Mouse (Mus musculus): Measurements from ENCODE around the gene Slc1a7. TPM values are rescaled to one million over a fixed set of nuclear protein-coding genes. Genes with fewer than 3 reads are reported as not detected.
A peak's percentile ranks its signal among the peaks of the same experiment; 100 is the strongest.

The Slc1a7 gene
- not detected in 2 replicates for total RNA-seq (2014; fragmentation: Nextera tagmentation)
- not detected in 2 replicates for total RNA-seq (2017)

DNA sequence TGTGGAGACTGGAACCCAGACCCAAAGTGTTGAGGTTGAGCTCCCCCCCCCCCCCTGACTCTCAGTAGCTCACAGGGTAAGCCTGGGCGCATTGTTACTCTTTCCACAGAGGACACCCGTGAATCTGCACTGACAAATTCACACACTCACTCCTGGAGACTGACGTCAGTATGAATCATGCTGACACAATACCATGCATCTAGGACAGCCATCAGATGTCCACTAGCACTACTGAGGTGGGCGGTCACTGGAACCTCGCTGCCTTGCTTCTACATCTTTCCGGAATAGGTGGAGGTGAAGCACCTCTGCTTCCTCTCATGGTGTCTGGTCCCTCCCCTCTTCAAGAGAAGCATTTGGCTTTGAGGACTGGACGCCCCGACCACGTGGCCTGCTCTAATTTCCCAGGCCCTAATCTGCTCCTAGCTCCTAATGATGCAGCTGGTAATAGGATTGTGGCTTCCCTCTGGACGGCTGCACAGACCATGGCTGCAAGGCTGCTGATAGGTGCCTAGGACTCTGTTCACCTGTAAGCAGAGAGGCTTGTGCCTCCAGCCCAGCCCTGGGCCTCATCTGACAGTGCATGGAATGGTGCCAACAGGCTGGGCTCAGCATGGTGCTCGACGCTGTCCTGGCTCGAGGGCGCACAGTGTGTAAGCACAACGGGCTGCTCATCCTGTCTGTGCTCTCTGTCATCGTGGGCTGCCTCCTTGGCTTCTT lies at the start of gene Slc1a7:
Slc1a7 (plus strand) TSS at position 367 of the 717 bp plus-strand sequence.
- no peak for ATAC-seq (replicated peaks; ENCODE audit: poor library complexity, severe bottlenecking)

DNA sequence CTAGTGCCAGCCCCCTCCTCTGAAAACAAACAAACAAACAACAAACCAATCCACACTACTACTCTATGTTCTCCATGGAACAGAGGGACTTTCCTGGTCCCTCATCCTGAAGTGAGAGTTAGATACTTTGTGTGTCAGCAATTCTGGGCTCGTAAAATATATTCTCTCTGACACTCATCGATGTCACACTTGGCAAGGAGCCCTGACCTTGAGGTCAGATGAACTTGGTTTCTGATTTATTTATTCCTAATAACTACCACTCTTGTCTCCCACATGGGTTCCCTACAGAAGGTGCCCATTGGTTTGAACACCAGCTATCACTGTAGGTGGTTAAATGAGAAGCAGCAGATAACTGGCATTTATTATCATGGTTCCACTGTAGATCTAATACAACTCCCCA lies 47.8 kb upstream of the Slc1a7 start:
- ATAC-seq (replicated peaks; ENCODE audit: poor library complexity, severe bottlenecking), result no peak

DNA sequence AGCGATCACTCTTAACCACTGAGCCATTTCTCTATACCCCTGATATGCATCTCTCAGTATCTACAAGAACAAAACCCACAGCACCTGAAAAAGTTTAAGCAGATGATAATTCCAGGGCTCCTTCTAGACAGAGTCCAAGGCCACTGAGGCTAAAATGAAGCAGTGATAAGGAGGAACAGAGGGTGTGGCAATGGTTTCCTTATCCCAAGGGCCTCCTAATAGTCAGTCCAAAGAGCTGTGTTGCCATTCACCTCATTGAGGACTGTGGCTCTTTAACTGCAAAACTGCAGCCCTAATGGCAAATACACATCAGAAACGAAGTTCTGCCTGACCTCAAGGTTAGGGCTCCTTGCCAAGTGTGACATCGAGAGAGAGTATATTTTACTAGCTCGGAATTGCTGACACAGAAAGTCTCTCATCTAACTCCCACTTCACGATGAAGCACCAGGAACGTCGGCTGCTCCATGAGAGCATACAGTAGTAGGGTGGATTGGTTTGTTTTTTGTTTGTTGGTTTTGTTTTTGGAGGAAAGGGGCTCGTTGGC lies 46.9 kb upstream of the Slc1a7 start:
- no peak for ATAC-seq (replicated peaks; ENCODE audit: poor library complexity, severe bottlenecking)

DNA sequence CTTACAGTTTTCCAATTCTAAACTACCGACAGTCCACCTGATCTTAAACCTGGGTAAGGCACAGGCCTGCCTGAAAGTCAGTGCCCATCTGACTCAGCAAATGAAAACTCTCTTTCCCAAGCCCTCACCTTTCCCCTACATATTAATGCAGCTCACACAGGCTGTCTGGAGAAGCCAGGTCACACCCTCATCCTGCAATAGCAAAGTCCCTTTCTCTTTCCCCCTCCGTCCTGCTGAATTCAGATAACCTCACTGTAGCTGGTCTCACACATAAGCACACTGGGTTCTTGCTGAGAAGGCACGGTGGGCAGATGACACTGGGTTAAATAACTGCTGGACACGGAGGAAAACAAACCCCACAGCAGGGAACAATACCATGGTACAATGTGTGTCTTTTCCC lies 46.2 kb upstream of the Slc1a7 start:
- ATAC-seq (replicated peaks; ENCODE audit: poor library complexity, severe bottlenecking), result no peak

DNA sequence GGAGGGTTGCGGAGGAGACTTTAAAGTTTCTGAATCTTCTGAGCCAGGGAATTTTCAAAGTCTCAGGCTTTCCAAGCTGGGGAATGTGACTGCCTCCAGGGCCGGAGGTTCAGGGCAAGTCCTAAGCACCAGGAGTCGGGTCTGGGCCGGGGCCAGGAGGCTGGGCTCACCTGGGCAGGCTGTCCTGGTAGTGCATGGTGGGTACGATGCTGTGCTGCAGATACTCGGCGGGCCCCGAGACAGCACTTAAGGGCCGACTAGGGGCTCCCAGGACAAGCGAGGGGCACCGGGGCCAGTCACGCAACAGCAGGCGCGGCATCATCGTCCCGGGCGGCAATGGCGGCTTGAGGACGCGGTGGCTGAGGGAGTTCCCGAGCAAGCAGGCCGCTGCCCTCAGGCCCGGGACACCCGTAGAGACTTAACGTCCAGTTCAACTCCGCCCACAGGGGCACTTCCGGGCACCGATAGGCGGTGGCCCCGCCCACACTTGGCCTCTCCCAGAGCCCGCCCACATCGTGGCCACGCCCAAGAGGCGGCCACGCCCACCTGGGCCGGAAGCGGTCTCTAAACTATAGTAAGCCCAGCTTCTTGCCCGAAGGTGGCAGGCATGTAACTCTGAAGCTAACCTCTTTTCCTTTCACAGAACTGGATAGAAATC lies 44.9 kb upstream of the Slc1a7 start, which contains the start of gene Cpt2:
Cpt2 (minus strand) TSS at position 466 of the 658 bp plus-strand sequence.
- peak; percentile 99 for ATAC-seq (replicated peaks; ENCODE audit: poor library complexity, severe bottlenecking)

DNA sequence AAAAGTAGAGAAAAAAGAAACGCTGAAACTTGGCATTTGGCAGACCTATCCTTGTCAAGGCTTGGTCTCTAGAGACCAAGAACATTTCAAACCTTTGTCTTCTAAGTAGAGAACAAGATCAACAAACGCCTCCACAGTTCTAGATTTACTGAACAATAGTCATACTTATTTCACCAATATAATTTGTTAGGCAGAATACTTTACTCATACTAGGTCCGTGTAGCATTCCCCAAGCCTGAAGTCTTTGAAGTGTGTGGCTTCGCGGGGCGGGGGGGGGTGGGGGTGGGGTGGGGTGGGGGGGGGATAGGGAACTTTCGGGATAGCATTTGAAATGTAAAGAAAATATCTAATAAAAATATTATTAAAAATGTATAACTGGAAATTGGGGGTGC lies 44.3 kb upstream of the Slc1a7 start:
- no peak for ATAC-seq (replicated peaks; ENCODE audit: poor library complexity, severe bottlenecking)

DNA sequence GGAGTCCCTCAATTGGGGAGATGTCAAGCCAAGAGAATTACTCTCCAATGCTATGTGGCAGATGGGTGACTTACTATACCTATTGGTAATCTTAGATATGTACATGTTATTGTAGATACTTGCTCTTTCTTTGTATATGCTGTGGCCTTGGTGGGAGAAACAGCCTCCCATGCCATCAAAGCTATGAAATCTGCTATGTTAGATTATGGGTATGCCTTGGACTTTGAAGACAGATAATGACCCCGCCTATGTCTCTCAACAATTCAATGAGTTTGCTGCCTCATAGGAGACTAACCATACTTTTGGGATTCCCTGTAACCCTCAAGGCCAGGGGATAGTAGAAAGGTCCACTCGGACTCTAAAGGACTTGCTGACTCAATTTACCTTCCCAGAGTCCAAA lies 39.9 kb upstream of the Slc1a7 start:
- ATAC-seq (replicated peaks; ENCODE audit: poor library complexity, severe bottlenecking), result no peak

DNA sequence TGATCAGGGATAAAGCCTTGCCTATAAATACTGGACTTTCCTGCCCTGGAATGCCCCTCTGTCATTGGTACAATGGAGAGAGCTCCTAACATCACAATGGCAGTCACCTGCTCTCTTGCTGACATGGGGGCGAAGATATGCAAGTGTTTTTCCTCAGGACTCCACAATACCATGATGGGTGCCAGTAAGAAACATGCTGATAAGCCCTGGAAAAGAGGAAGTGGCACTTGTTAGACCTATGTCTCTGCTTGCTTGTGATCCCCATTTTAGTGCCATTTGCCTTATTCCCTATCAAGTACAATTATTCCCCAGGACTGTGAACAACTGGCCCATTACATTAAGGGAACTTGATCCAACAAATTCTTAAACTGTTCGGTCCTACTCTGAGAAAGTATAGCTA lies 39.4 kb upstream of the Slc1a7 start:
- ATAC-seq (replicated peaks; ENCODE audit: poor library complexity, severe bottlenecking), result peak; percentile 52

DNA sequence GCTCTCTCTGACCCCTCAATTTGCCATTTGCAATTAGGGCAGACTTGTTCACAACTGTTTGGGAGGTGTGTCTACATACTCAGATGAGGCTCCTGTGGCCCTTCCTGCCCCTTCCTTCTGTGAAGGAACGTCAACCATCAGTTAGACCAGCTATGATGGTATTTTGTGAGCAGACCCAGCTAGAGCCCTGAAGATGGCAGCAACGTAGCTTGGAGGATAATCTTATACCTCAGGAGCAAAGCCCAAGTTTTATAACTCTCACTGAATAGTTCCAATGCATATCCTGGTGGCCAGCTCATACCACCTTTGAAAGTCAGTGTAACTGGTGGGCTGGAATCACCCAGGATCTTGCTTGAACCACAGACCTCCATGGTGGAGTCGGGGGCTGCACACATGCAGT lies 36.7 kb upstream of the Slc1a7 start:
- ATAC-seq (replicated peaks; ENCODE audit: poor library complexity, severe bottlenecking), result no peak

DNA sequence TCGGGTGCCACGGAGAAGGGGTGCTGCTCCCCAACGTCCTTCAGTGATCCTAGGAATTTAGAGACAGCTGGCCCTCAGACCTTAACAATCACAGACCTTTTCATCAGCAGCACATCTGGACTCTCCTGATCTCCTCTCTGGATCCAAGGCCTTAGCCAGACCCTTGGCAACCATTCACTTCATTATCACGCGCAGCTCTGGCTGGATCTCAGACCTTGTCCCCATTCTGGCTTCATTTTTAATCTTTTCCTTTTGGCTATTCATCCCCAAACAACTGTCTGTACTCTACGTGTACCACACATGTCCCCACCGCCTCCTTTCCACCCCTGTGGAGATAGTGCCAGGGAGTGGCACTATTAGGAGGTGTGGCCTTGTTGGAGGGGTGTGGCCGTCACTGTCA lies 34.9 kb upstream of the Slc1a7 start:
- no peak for ATAC-seq (replicated peaks; ENCODE audit: poor library complexity, severe bottlenecking)

DNA sequence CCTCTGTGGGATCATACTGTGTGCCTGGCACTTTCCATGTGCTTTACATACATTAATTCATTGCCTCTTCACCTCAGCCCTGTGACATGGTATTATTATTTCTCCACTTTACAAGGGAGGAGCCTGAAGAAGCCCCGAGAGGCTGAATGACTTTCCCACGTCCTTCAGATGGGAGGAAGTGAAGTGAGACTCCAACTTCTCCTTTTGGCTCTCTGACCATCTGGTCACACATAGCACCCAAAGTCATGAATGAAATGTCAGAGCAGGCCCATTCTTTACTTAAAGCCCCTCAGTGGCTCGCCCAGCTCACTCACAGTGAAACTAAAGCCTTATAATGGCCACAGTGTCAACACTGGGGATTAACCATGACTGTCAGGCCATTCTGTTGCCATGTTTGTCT lies 32.9 kb upstream of the Slc1a7 start:
- peak; percentile 89 for ATAC-seq (replicated peaks; ENCODE audit: poor library complexity, severe bottlenecking)

DNA sequence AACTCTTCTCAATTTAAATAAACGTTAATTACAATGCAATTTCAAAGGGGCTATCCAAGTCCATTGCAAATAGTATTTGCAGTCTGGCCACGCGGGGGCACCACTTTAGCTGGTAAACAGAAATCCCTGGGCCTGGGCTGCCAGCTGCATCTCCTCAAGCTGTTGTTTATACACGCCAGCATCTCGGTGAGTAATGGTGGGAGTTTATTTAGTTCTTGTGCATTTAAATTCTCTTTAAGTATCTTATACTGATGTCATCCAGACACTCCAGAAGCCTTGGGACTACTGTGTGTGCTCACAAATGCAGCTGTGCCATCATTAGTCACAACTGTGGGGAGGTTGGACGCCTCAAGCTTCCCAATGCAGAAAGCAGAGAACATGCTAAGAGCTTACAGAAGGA lies 30.8 kb upstream of the Slc1a7 start:
- ATAC-seq (replicated peaks; ENCODE audit: poor library complexity, severe bottlenecking), result no peak

DNA sequence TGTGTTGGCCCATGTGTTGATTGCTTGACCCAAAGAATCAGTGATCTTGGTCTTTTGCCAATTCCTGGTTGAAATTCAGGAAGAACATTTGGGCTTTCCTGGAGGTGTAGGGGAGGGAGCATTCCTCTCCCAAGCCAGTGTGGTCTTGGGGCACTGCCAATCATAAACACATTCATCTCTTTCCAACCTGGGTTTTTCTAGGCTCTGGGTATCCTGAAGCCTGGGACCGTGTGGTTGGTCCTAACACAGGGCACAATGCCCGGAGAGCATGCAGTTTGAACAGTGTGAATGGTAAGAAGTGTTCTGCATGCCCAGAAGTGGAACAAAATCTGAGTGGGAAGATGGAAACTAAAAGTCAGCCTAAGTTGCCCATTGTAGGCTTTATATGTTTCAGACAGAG lies 30.0 kb upstream of the Slc1a7 start:
- no peak for ATAC-seq (replicated peaks; ENCODE audit: poor library complexity, severe bottlenecking)

DNA sequence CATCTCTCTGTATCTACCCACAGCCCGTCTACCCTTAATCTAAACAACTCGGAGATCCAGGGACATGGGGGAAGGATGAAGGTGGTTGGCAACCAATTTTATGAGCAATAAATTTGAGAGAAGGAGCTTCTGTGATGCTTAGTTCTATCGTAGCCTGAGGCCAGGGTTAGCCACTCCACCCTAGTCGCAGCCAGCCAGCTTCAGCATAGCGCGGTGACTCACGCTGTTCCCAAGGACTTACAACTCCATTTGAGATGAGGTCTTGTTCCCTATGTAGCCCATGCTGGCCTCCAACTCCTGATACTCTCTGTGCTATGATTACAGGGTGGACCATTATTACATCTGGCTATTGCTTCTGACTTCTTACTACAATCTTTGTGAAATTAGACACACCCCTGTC lies 25.4 kb upstream of the Slc1a7 start:
- no peak for ATAC-seq (replicated peaks; ENCODE audit: poor library complexity, severe bottlenecking)

DNA sequence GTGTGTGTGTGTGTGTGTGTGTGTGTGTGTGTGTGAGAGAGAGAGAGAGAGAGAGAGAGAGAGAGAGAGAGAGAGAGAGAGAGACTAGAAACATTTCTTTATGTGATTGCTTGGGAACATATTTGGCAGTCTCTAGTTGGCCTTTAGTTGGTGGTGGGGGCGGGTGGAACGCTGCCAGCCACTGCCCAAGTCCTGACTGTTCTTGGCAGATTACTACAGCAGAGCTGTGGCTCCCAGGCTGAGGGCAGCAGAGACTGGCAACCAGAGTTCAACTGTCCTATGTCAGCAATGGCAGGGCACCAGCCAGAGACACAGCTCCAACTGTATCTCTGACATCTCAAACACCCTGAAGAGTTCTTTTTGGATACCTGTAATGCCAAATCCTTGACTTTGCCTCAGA lies 24.0 kb upstream of the Slc1a7 start:
- no peak for ATAC-seq (replicated peaks; ENCODE audit: poor library complexity, severe bottlenecking)

DNA sequence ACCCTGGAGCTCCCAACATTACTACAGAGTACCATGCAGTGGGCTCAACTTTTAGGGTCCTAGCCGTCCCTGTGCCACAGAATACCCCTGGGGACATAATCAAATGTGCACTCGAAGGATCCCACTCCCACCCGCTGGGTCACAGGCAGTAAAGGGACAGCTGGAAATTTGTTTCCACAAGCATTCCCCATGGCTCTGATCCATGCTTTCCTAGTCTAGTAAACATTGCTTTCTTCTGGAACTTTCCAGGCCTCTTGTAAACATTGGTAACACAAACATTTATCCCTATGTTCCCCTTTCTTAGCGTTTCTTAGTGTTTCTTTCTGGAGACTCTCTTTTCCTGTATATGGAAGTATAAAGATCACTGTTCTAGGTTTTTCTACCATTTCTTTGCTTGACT lies 18.2 kb upstream of the Slc1a7 start:
- no peak for ATAC-seq (replicated peaks; ENCODE audit: poor library complexity, severe bottlenecking)

DNA sequence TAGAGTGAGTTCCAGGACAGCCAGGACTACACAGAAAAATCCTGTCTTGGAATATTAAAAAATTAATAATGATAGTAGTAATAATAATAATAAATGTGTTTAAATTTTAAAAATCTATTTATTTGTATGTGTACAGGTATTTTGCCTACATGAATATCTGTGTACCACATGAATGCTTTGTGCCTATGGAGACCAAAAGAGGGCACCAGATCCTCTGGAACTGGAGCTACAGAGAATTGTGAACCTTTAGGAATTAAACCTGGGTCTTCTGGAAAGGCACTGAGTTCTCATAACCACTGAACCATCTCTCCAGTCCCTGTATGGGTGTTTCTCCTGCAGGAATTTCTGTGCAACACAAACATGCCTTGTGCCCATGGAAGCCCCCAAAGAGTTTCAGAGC lies 15.3 kb upstream of the Slc1a7 start:
- no peak for ATAC-seq (replicated peaks; ENCODE audit: poor library complexity, severe bottlenecking)

DNA sequence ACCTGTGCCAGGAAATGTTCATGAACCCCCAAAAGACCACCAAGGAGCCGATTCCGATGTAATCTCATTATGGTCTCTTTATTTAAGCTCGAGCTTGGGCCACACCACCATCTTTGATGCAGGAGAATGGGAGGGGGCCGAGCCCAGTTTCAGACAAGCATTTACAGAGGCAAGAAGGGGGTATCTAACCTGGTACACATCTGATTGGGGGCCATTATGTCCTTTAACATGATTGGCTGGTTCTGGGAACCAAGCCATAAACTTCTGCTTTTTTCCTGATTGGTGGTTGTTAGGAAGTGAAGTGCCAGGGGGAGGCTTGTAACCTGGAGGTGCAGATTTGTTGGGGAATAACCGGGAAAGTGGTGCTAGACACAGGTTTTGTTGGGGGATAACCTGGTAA lies 12.4 kb upstream of the Slc1a7 start:
- ATAC-seq (replicated peaks; ENCODE audit: poor library complexity, severe bottlenecking), result no peak

DNA sequence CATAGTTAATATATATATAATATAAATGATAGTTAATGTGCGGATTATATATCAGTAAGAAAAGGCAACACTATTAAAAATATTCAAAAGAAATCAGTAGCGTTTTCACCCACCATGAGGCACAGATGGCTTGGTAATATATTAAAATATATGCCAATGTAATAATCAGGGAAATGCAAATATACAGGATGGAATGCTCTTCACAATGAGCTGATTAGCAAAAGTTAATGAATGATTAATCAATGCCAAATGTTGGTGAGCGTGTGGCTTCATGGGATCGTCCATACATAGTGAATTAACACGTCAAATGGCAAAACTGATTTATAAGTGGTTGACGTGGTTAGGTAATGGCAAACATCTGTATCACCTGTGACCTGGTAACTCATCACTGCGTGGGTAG lies 9.6 kb upstream of the Slc1a7 start:
- no peak for ATAC-seq (replicated peaks; ENCODE audit: poor library complexity, severe bottlenecking)

DNA sequence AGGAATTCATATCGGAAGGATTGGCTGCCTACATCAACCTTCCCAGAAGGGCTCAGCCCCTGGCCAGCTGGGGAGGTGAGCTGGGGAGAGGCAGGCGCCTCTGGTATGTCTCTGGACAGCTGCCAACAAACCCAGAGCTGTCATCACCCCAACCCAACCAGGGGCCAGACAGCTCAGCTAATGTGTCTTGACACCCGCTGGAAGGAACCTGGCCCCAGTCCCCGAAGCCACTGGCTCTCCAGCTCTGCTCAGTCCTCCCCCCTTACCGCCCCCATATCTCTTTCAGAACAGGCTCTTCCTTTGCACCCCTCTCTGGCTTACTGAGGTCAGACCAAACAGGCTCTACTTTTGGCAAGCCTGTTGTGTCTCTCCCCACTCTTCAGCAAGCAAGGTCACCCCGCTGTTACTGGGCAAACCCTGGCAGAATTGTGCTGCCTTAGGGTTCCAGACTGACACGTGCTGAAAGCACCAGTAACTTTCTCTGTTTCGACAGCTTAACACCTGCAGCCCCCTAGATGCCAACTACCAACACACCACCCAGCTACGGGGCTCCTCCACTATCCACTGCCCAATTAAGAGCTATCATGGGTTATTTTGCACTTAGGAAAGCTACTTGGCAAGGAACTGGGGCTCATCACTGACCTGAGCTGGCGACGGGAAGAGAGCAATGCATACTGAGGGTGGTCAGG lies 5.9 kb upstream of the Slc1a7 start:
- ATAC-seq (replicated peaks; ENCODE audit: poor library complexity, severe bottlenecking), result 0 out of 2 replicates have a peak, but pooled peaks have one; percentile 29

DNA sequence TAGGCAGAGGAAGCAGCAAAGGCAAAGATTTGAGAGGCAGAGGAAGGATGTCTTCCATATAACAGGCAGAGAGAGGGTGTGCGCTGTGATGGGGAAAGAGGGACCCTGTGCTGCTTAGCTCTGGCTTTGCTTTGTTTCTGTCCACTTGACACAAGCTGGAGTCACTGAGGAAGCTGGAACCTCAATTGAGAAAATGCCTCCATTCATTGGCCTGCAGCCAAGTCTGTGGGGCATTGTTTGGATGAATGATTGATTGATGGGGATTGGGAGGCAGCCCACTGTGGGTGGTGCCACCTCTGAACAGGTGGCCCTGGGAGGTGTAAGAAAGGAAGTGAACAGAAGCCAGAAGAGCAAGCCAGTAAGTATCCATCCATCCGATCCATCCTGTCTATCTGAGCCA lies 5.3 kb upstream of the Slc1a7 start:
- no peak for ATAC-seq (replicated peaks; ENCODE audit: poor library complexity, severe bottlenecking)

All from granulocyte monocyte progenitor cell, adult 5-6 weeks (primary cell).